Mouse (Mus musculus) E14TG2a.4 (cell line): Measurements from ENCODE around the gene Nkd1.

Experiments
- CTCF ChIP-seq: conservative IDR thresholded peaks from 2 replicates; pipeline ENCODE4 v1.5.1; 2014; ENCODE audit warnings: low read length
- NANOG ChIP-seq: IDR thresholded peaks from 2 replicates; pipeline ENCODE4 v1.6.1; 2014; ENCODE audit warnings: borderline replicate concordance, low read length, mixed read lengths
- POU5F1 ChIP-seq: IDR thresholded peaks from 2 replicates; pipeline ENCODE4 v1.6.1; 2014; ENCODE audit warnings: low read length, borderline replicate concordance

DNA sequence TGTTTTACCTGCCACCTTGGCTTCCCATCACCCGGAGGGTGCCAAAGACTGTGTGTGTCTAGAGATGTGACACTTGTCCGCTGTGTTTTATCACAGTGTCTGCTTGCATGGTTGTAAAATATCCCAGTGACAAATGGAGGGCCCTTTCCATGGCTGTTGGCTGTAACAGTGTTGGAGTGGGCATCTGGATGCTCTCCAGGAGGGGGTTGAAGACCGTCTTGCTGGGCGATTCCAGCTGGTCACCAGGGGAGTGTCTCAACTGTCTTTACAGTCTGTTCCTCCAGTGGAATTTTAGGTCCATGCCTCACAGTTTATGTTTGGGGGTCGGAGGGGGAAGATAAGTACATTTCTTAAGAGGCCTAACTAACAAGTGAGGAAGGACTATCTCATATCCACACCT, 99.8 kb downstream of the Nkd1 start:
- TF ChIP-seq CTCF, result no peak
- no peak for TF ChIP-seq POU5F1
- TF ChIP-seq NANOG, result no peak
